Mouse (Mus musculus): ENCODE data around the gene Acss1.

Acss1 gene

DNA sequence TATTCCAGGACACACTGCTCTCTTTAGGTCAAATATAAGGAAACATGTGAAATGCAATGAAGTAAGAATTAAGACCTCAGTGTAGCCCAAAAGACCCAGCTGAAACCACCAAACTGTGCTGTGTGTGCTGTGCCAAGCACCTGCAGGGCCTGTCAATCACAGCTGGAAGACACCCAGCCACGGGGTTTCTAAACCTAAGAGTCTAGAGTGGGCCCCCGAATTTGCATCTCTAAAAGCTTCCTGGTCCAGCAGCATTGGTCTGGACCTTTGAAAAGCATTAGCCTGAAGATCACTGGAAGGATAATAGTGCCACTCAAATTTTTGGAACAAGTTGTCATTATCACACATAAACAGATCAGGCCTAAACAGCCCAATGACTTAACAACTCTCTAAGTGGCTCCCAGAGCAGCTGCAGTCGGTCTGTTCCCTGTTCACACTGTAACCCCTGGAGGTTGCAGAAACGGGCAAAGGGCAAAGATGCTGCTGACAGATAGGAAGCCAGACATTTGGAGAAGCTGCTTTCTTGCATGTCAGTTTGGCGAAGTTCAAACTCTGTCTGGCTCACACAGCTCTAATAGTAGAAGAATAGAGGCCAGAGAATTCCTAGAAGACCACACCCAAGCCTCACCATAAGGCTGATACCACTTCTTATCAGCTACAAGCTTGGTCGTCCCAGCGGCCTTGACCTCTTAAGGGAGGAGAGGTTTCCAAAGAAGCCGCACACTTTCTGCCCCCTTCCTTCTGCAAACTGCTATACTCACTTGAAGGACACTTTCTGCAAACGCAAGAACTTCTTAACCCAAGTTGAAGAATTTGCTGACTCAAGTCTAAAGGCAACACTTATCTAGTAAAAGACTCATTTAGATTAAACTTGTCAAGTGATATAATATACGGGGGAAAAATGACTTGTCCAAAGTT lies 2.5 kb downstream of the Acss1 start:
- no peak for DNase-seq (ENCODE audit: low spot score)

DNA sequence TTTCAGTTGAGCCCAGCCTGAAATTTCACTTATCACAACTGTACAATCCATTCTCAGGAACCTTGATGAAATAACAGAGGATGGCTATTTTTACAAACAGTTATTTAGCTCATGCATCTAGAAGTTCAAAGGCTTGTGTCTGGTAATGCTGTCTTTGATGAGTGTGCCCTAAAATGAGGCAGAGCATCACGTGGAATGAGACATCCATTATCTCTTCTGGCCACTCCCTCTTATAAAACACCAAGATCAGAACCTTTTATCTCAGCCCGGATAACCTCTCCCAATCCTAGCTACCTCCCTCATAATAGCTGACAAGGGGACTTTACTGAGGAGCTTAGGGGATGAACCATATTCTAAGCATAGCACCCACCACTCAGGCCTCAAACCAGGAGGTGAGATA lies 3.3 kb downstream of the Acss1 start:
- no peak for DNase-seq (ENCODE audit: low spot score)

- no peak for DNase-seq (ENCODE audit: low spot score)
Measured at GRCm38 (mm10) chr2:150664152-150664920, 4.0 kb downstream of the Acss1 start.

DNA sequence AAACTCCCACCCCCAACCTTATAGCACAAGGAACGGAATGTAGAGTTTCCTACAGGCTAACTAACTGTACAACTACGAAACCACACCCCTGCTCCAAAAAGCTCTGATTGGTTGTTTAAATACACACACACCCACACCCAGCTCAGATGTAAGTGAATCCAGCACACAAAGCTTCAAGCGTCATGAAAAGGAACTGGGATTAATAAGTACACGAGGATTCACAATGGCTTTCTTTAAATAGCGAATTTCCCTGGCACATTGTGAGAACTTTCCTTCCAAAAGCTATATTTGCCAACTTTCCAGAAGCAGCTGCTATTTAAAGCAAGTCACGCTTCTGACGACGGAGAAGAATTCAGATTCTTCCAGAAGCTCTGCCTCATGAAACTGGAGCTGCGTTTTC lies 5.0 kb downstream of the Acss1 start:
- DNase-seq (ENCODE audit: low spot score): peak; percentile 62

GRCm38 (mm10) chr2:150662007-150662406 lies 6.3 kb downstream of the Acss1 start:
- no peak for DNase-seq (ENCODE audit: low spot score)

DNA sequence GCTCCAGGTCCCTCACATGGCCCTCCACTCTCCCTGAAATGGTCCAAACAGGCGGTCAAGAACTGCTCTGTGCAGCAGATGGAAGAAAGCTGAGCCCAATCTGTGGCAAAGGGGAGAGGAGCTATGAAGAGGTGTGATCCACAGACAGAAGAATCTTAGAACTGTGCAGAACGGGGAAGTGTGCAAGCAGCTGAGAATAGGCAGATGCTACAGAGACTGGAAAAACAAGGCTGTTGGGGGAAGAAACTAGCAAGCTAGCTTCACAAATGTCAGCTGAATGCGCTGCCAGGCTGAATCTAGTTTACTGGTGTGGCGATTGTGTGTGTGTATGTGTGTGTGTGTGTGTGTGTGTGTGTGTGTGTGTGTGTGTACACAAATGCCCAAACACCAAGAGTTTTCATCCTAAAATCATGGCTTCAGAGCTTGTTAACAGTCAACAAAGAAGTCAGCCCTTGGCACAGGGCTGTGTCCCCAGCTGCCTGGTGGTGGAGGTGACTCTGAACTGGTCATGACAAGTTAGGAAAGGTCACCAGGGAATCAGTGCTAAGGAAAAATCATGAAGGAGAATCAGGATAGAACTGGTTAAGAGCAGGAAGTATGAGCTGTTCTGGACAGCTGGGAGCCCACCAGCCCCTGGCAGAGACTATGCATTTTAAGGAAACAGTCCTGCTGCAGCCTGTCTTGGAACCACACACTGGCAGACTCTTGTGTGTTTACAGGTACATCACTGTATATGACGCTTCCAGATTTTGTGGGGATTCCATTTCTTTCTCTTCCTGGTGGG lies 7.4 kb downstream of the Acss1 start:
- DNase-seq (ENCODE audit: low spot score): no peak

- no peak for DNase-seq (ENCODE audit: low spot score)
Measured at GRCm38 (mm10) chr2:150660049-150660448, 8.3 kb downstream of the Acss1 start.

GRCm38 (mm10) chr2:150656975-150657768 lies 11.1 kb downstream of the Acss1 start:
- no peak for DNase-seq (ENCODE audit: low spot score)

DNA sequence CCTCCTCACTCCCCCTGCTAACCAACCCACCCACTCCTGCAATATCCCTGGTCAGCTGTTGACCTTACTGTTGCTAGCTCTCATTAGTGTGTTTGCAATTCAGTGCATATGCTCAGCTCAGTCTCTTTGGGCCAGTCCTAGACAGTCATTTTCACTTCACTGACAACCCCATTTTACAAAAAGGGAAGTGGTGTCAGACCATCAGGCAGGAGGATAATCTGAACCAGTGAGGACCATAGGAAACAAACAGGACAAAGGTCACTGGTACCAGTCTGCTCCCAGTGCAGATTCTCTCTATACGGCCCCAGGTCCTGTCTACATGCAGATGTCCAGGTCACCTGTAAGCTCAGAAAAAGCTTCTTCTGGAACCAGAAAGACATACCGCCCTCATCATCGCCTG lies 12.2 kb downstream of the Acss1 start:
- no peak for DNase-seq (ENCODE audit: low spot score)

DNA sequence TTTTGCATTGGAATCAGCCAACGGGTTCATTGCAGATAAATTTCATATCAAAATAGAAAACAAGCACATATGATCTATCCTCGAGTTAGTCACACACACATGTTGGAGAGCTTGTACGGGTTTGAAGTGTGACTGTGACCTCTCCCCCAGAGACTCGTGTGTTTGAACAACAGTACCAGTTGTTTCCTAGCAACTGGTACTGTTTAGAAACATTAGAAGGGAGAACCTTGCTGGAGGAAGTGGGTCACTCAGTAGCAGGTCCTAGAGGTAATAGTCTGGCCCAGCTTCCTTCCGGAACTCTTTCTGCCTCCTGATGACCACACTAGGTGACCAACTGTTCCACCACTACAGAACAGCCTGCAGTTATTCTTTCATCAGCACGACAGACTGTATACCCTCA lies 13.0 kb downstream of the Acss1 start:
- DNase-seq (ENCODE audit: low spot score): peak; percentile 54

GRCm38 (mm10) chr2:150654814-150655213 lies 13.5 kb downstream of the Acss1 start:
- no peak for DNase-seq (ENCODE audit: low spot score)

DNA sequence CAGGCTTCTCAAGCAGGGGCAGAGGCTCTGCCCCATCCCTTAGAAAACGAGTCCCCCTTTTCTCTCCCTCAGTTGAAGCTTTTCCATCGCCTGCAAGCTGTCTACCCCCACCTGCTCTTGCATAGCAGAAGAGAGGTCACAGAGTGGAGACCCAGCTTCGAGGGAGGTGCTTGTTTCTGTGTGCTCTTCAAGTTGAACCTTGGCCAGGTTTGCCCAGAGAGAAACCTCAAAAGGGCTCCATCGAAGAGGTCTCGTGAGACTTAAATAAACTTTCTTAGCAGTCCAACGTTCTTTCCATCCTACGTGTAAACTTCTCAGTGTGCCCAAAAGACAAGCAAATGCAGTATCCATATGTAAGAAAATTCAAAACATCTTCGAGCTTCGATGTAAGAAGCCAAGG lies 16.9 kb downstream of the Acss1 start:
- no peak for DNase-seq (ENCODE audit: low spot score)

DNA sequence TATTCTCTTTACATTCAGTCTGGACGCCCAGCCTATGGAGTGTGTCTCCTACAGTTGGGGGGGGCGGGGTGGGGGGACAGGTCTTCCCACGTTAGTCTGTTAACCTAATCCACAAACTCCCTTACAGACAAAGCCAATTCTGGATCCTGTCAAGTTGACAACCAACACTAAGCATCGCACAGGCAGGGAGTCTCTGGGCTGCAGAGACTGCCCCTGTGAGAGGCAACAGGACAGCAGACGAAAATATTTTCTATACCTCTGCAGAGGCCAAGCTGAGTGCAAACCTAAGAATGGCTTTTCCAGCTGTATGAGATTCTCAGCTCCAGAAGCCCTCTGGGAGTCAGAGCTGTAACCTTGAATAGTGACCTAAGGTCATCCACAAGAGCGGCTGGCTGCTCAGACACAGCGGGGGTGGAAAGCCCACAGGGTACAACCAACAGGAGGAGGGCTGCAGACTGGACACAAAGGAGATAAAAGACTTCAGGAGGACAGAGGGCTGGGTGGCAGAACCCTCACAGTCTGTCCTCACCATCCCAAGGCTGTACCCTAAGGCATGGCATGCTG lies 17.7 kb downstream of the Acss1 start:
- DNase-seq (ENCODE audit: low spot score): no peak

DNA sequence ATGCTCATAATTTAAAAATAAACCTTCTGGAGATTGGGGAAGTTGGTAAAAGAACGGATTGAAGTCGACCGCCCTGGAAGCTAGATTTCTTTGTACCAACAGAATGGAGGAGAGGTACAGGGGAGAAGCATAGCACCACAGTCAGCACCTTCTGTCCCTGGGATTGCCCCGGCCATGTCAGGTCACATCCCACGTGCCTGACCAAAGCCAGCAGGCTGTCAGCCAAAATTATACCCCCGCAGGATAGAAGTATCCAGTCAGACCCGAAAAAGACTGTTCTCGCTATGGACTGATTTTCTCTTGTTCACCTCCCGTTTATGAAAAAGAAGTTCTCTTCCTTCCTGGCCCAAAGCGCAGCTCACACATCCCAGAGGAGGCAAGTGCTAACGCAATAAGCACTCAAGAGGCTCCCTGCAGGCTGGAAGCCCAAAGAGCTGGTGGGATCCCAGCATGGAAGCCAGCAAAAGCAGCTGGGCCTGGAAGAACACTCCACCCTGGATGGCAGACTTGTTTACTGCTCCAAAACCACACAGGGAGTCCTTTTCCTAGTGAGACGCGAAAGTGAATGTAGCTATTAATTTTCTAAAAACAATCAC lies 19.9 kb downstream of the Acss1 start:
- no peak for DNase-seq (ENCODE audit: low spot score)

GRCm38 (mm10) chr2:150647681-150648299 lies 20.5 kb downstream of the Acss1 start:
- DNase-seq (ENCODE audit: low spot score): no peak

DNA sequence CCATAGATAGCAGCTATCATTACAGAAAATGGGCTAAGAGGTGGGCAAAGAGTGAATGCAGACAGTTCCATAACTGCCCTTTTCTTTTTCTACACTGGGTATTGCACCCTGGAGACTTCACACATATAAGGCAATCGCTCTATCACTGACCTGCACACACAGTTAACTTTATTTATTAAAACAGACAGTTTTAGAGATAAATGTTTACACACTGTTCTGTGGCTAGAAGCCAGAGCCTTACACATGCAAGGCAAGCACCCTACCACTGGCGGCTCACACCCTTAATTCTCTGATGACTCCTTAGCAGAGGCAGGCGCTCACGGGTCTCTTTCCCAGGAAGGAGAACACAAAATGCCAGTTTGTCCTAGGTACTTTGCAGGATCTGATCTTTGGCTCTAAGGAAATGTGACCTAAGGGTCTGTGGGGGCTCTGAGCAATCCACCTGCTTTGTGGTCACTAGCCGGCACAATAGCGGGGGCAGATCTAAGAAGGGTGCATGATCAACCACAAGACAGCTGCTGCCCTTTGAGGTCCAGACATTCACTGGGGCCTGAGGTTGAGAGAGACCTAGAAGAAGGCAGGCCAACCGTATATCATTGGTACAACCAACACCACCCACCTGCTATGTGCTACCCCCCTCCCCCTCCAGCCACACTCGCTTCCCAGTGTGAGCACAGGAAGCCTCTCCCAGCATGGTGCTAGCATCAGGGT lies 21.7 kb downstream of the Acss1 start:
- no peak for DNase-seq (ENCODE audit: low spot score)

DNA sequence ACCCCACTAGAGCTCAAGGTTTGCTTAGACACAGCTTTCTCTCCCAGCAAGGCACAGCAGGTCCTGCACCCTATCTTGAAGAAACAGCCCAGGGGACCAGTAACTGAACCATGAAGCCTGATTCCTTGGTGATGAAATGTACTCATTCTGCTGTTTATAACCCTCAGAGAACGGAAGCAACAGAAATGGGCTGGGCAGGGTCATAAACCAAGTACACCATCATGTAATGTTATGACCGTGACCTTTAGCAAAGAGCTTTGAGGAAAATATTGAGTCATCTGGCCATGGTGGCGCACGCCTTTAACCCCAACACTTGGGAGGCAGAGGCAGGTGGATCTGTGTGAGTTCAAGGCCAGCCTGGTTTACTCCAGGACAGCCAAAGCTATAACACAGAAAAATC lies 23.1 kb downstream of the Acss1 start:
- peak; percentile 25 for DNase-seq (ENCODE audit: low spot score)

DNA sequence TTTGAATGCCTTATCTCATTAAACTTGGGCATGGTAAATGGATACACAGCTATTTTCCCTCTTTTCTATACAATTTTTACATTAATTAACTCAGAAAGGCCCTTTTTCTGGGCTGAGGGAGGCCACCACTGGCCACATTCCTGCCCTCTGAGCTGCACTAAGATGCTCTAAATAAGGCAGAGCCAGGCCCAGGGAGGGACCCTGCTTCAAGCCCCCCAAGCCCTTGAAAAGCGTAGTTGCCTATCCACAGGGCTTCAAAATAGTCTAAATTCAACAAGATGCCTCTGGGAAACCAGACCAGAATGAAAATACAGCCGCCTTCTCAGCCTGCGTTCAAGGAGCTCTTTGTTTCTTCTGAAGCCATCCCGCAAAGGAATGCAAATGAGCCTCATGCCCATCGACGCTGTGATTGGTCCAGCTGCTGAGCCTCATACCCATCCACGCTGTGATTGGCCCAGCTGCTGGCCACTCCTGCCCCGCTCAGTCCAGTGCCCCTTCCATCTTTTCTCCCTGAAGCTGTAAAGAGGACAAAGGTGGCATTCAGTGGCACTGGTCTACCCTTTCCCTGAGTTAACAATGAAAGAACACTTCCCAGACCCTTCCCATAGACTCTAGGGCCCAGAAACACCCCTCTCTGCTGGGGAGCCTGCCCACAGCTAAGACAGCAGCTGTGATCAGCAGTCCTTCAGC lies 24.4 kb downstream of the Acss1 start:
- DNase-seq (ENCODE audit: low spot score): no peak

GRCm38 (mm10) chr2:150643166-150643565 lies 25.1 kb downstream of the Acss1 start:
- no peak for DNase-seq (ENCODE audit: low spot score)

All from lung, postnatal 25 days (tissue).